Mouse (Mus musculus): ENCODE measurements at regions not wholly inside any gene's neighbourhood (a gene's known extent, or its start where the extent isn't known, plus 50 kb on each side); places are given as distances from the start of the nearest gene placed in this dataset.

GRCm38 (mm10) chrX:131954851-131955250 is 1733.9 kb downstream of the Pcdh19 start:
- intact Hi-C loops (cut with DNase I) = no loop called here
- DNase-seq = peak; percentile 21
